Mouse (Mus musculus): ENCODE results near the gene Ephb2.

DNA sequence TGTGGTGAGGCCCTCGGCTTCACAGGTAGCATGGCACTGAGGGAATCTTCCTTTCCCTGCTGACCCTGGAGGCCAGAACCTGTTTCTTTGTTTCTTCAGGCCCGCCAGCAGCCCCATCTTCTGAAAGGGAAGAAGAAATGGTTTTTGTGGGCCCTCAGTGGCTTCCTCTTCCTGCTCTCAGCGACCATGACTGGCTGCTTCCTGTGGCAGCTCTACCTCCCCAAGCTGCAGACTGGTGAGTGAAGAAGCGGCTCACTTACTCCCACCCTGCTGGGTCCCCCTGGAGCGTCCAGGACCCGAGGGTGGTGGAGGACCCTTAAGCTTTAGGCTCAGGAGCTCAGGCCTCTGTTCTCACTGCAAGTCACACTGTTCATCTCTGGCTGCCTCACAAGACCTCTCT lies 209.2 kb downstream of the Ephb2 start:
- TF ChIP-seq GATA1 (IDR thresholded peaks at IDR 0.05; ENCODE audit: borderline replicate concordance, low read length) (no peak), CTCF (IDR thresholded peaks at IDR 0.05; ENCODE audit: low read depth, low read length) (no peak)
